Mouse (Mus musculus) gastrocnemius, postnatal 36 days (tissue): ENCODE measurements around the gene Cltb. TPM values are rescaled to one million over a fixed set of nuclear protein-coding genes. Genes with fewer than 3 reads are reported as not detected.
A peak's percentile ranks its signal among the peaks of the same experiment; 100 is the strongest.

ENCODE experiments used
- DNase-seq, 2 experiments: peaks; one replicate each; pipeline ENCODE4 v3.0.0; 2022
- intact Hi-C: fragments of 180-260 bp; cut with DNase I; formaldehyde crosslinking; loops from one replicate; pipeline ENCODE4 v1.15.1; 2025
- total RNA-seq, 2 experiments: library from RNA; stranded (reverse); gene quantifications; 2 replicates each; pipeline ENCODE4 v1.2.3; 2021

Gene Cltb
- total RNA-seq, 2 experiments from 2014 or later: 132 to 139 TPM

- intact Hi-C loops: no loop called here
- no peak for DNase-seq
Observed at GRCm38 (mm10) chr13:54598622-54599143, 12.5 kb downstream of the Cltb start.

- no peak for DNase-seq
- intact Hi-C loops: no loop called here
Observed at GRCm38 (mm10) chr13:54596870-54597269, 14.3 kb downstream of the Cltb start.

GRCm38 (mm10) chr13:54596107-54596690 is 14.9 kb downstream of the Cltb start:
- intact Hi-C loops: no loop called here
- no peak for DNase-seq

- intact Hi-C loops: no loop called here
- DNase-seq: no peak
Observed at GRCm38 (mm10) chr13:54593617-54594016, 17.5 kb downstream of the Cltb start.

- DNase-seq: no peak
Observed at GRCm38 (mm10) chr13:54591776-54592356, 19.3 kb downstream of the Cltb start.

GRCm38 (mm10) chr13:54589996-54590951 is 20.9 kb downstream of the Cltb start, which contains the start of the genes Nop16 and Higd2a:
Nop16 (minus strand) TSS chr13:54590090.
Higd2a (plus strand) TSS chr13:54590207.
- DNase-seq: peak; percentile 94 to 95
- intact Hi-C loops: loop anchor here (2.0 kb wide), 1 partner anchor 31 kb away; the partner anchor contains the start of gene Faf2

More at GRCm38 (mm10) chr13:54591776-54592356, 19.3 kb downstream of the Cltb start:
- intact Hi-C loops: loop anchor here (2.0 kb wide), 1 partner anchor 29 kb away; the partner anchor contains the start of gene Faf2

GRCm38 (mm10) chr13:54589414-54589995 is 21.6 kb downstream of the Cltb start:
- intact Hi-C loops: no loop called here

GRCm38 (mm10) chr13:54585831-54586230 is 25.3 kb downstream of the Cltb start:
- DNase-seq: no peak
- intact Hi-C loops: no loop called here

More at GRCm38 (mm10) chr13:54589414-54589995, 21.6 kb downstream of the Cltb start:
- DNase-seq: no peak

GRCm38 (mm10) chr13:54582860-54583259 is 28.3 kb downstream of the Cltb start:
- intact Hi-C loops: no loop called here
- DNase-seq: no peak

- intact Hi-C loops: no loop called here
- DNase-seq: no peak
Observed at GRCm38 (mm10) chr13:54582126-54582525, 29.0 kb downstream of the Cltb start.

GRCm38 (mm10) chr13:54581385-54581784 is 29.8 kb downstream of the Cltb start:
- DNase-seq: no peak
- intact Hi-C loops: no loop called here

GRCm38 (mm10) chr13:54577652-54578507 is 33.3 kb downstream of the Cltb start:
- intact Hi-C loops: no loop called here
- DNase-seq: no peak

GRCm38 (mm10) chr13:54575489-54575888 is 35.7 kb downstream of the Cltb start:
- intact Hi-C loops: no loop called here
- no peak for DNase-seq

GRCm38 (mm10) chr13:54574854-54575481 is 36.2 kb downstream of the Cltb start, which contains the start of gene Arl10:
Arl10 (plus strand) TSS chr13:54575015.
- DNase-seq: peak; percentile 66 to 72
- intact Hi-C loops: no loop called here

- intact Hi-C loops: no loop called here
- DNase-seq: no peak
Observed at GRCm38 (mm10) chr13:54572621-54573020, 38.5 kb downstream of the Cltb start.

GRCm38 (mm10) chr13:54571637-54572036 is 39.5 kb downstream of the Cltb start:
- intact Hi-C loops: no loop called here
- DNase-seq: no peak

- intact Hi-C loops: no loop called here
- no peak for DNase-seq
Observed at GRCm38 (mm10) chr13:54570736-54571135, 40.4 kb downstream of the Cltb start.

- intact Hi-C loops: loop anchor here (10.0 kb wide), 1 partner anchor 104 kb away; the partner anchor contains the start of gene Thoc3
- DNase-seq: no peak
Observed at GRCm38 (mm10) chr13:54569282-54569681, 41.9 kb downstream of the Cltb start.

GRCm38 (mm10) chr13:54568380-54568779 is 42.8 kb downstream of the Cltb start:
- DNase-seq: no peak
- intact Hi-C loops: loop anchor here (10.0 kb wide), 1 partner anchor 104 kb away; the partner anchor contains the start of gene Thoc3
